Mouse (Mus musculus): ENCODE data around the gene Wdr95.
"Not testable (repeated sequence)": the region's sequence is repeated elsewhere in the genome, so short reads cannot be mapped to it uniquely, and the experiment has no call there.

DNA sequence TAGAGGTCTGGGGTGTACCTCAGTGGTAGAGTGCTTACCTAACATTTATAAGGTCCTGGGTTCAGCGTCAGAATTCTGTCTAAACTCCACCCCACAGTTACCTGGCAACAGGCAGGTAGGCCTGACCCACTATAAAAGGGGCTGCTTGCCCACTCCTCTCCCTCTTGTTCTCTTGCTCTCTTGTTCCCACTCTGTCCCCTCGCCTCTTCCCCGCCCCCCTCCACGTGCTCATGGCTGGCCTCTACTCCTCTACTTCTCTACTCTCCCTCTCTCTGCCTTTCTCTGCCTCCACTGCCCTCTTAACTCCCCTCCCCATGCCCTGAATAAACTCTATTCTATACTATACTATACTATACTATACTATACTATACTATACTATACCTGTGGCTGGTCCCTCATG lies 1.2 kb upstream of the Wdr95 start:
- not testable (repeated sequence) for TF ChIP-seq EP300 (IDR thresholded peaks at IDR 0.05; ENCODE audit: insufficient read depth, low read depth, low read length); POLR2A (IDR thresholded peaks at IDR 0.05; ENCODE audit: insufficient read depth, low read depth, low read length); CTCF (IDR thresholded peaks at IDR 0.05)

All from heart, adult 2 months (tissue).